Mouse (Mus musculus): ENCODE results near the gene Cfap97d2.

Cfap97d2 gene

GRCm38 (mm10) chr8:13705668-13706067 lies at the start of gene Cfap97d2:
TSS of gene Cfap97d2 (plus strand) at chr8:13705889.
- DNase-seq = peak; percentile 20 to 37

- no peak for DNase-seq
These were observed 48.2 kb upstream of the Cfap97d2 start for GRCm38 (mm10) chr8:13657479-13657878.

DNA sequence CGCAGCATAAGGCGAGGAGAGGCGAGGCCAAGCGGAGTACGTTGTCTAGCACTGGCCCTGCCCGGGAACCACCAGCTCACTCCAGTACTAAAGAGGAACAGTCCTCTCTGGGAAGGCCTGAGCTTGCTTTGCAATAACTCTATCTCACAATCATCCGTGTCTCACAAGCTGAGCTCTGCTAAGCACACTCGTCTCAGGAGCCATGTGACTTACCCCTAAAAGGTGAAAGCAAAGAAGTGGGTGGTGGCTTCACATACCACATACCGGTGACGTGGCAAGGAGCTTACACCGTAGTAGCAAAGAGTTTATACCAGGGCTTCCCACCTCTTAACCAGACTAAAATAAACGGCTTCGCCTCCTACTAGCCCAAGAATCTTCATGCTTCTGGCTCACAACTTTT lies 45.4 kb upstream of the Cfap97d2 start:
- no peak for DNase-seq

GRCm38 (mm10) chr8:13664711-13665210 lies 40.9 kb upstream of the Cfap97d2 start:
- DNase-seq = no peak

DNA sequence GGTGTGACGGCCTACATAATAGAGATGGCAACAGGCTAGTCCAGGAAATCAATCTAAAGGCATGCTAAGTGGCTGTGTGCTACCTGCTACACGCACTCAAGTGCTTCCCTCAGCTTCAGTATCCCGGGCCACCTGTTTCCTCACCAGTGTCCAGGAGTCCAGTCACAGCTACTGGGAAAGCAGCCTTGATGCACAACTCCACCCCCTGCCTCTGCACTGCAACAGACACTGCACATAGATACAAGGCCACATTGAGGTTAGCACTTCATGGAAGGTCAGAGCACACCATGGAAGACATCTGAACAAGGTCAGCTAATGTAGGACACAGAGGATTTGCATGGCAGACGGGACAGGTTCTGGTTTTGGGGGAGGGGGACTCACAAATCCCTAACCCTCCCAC lies 40.2 kb upstream of the Cfap97d2 start:
- DNase-seq = no peak

DNA sequence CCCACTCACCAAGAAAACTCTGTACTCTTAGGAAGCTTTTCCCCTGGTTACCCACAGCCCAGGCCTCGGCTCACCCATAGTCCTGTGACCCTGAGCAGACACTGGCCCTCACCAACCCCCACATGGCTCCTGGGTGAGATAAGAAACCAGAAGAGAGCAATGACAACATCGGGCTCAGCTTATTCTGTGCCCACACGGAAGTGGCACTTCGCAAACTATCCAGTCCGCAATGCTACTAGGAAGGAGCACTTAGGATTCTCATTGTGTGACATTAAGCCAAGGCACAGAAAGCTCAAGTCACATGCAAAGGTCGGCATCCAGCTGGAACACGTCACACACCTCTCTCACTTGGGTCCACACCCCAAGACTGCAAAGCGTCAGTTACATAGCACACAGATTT lies 39.7 kb upstream of the Cfap97d2 start:
- DNase-seq = no peak

DNA sequence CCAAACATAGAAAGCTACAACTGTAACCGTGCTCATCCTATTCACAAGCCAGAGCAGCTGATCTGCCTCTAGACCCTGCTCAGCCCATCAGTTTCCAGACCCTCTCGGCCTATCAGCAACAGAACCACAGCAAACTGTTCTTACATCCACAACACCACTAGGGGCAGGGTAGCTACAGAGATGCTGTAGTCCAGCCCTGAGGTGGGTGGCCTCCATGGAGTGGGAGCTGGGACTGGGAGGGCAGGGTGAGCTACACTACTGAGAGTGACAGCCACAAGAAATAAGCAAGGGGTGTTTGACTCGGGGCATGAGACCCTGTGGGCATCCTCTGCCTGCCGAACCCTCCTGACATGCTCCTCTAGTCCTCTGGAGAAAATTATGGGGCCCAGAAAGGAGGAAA lies 37.8 kb upstream of the Cfap97d2 start:
- no peak for DNase-seq

GRCm38 (mm10) chr8:13668367-13668766 lies 37.3 kb upstream of the Cfap97d2 start:
- no peak for DNase-seq

DNA sequence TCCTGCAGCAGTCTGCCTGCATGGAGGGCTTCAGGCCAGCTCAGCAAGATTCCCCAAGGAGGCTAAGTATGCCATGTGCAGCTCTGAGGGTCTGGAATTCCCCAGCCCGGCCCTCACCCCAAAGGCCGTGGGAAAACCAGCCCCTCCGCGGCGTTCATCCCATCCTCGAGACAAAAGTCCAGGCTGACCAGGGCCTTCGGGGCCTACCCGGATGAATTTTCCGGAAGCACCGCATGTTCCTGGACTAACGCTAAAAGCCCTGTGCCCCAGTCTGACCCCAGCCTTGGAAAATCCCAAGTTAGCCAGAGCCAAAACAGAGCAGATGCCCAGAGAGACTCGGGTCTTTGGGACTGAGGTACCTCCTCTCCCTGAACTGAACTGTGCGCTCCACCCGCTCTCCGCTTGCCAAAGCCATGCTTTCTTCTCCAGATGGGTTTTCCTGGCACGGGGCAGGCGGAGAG lies 35.6 kb upstream of the Cfap97d2 start:
- no peak for DNase-seq

GRCm38 (mm10) chr8:13671246-13672003 lies 34.3 kb upstream of the Cfap97d2 start:
- DNase-seq = peak in 1 of 2 experiments; percentile 17

GRCm38 (mm10) chr8:13673215-13673614 lies 32.5 kb upstream of the Cfap97d2 start:
- DNase-seq = peak; percentile 43 to 44

- peak; percentile 61 to 67 for DNase-seq
These were observed 31.2 kb upstream of the Cfap97d2 start for GRCm38 (mm10) chr8:13674294-13675010.

- DNase-seq = peak in 1 of 2 experiments; percentile 40
These were observed 30.6 kb upstream of the Cfap97d2 start for GRCm38 (mm10) chr8:13675121-13675520.

DNA sequence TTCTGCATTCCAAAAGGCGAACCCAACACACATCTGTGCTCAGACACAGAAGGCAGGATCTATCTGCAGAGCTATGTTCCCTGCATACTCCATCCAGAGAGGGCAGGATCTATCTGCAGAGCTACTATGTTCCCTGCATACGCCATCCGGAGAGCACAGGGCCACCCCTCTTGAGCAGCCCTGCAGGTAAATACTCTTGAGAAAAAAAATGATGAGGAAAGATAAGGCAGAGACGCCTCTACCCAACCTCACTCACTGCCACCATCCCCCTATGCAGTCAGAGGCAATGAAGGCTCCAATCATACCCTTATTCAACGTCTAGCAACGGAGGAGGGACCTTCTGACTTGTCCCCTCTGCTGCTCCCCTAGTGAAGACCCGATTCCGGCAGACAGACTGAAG lies 30.2 kb upstream of the Cfap97d2 start:
- peak in 1 of 2 experiments; percentile 40 for DNase-seq

GRCm38 (mm10) chr8:13676302-13676700 lies 29.4 kb upstream of the Cfap97d2 start:
- DNase-seq = peak; percentile 55 to 58

GRCm38 (mm10) chr8:13676701-13677412 lies 28.8 kb upstream of the Cfap97d2 start:
- DNase-seq = peak; percentile 76 to 77

DNA sequence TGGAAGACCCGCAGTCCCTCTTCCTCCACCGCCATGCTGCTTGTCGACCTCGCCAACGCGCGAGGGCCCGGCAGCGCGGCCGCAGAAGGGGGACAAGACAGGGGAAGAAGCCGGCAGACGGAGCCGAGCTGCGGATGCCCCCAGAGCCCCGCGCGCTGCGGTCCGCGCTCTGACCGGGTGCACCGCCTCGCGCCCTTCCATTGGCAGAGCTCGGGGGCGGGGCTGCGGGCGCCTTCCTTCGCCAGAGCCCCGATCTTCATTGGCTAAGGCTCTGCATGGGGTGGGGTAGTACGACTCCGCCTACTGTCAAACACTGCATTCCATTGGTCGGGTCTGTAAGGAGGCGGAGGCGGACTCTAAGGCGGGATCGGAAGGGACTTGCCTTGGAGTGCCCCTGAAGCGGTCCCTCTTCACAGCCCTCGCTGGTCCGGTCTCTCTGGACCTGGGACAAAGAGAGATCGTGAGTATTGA lies 28.2 kb upstream of the Cfap97d2 start, which contains the start of gene Rasa3:
TSS of gene Rasa3 (minus strand) at position 191 of the 471 bp plus-strand sequence.
- DNase-seq = peak; percentile 95 to 96

- peak; percentile 72 to 74 for DNase-seq
These were observed 27.5 kb upstream of the Cfap97d2 start for GRCm38 (mm10) chr8:13678182-13678581.

GRCm38 (mm10) chr8:13684131-13684530 lies 21.6 kb upstream of the Cfap97d2 start:
- DNase-seq = no peak

DNA sequence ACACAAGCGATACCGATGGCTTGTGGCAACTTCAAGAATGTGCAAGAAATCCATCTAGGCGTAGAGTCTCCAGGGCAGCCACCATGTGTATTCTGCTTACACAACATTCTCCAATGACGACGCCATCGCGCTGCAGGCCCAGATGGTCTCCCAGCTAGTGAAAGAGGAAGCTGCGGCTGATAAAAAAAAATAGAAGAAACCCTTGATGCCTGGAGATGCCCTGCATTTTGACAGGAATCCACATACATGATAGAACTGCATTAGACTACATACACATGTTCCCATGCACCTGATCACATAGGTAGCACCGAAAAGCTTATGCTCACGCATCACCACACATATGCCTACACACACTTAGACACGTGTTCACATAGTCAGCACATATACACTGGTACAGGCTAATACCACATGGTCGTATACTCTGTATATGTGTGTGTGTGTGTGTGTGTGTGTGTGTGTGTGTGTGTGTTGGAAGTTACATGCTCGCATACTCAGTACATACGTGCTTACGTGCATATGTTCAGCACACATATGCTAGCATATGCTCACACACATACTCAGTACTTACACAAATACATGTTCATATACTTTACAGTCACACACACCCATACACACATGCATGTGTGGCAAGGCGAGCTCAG lies 19.9 kb upstream of the Cfap97d2 start:
- DNase-seq = peak; percentile 79 to 81

GRCm38 (mm10) chr8:13686426-13686825 lies 19.3 kb upstream of the Cfap97d2 start:
- DNase-seq = peak; percentile 62 to 68

GRCm38 (mm10) chr8:13687101-13687717 lies 18.5 kb upstream of the Cfap97d2 start:
- DNase-seq = peak; percentile 53 to 55
